Mouse (Mus musculus): ENCODE results near the gene Bach1. TPM values are rescaled to one million over a fixed set of nuclear protein-coding genes. Genes with fewer than 3 reads are reported as not detected.

Gene Bach1
- total and polyA plus RNA-seq, 3 experiments: 11.4 to 20.9 (median 13.4) TPM

DNA sequence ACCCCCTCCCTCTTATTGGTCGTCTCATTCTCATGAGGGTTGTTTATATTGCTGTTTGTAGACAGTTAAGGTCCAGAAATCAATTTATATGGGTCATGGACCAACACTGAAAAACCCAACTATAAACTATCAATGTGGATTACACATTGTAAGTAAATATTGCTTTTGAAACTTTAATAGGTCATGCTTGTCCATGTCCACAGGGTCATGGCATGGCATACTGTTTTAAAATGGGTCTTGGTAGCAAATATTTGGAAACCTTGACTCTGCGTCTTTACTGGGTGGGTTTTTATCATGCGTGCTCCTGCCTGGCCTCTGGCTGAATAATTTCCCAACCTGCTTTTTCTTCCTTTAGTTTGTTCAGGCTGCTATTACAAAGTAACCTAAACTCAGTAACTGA, 57.2 kb downstream of the Bach1 start:
- Histone ChIP-seq H3K27ac (ENCODE audit: insufficient read depth, low read depth) (no peak overlapping the region), H3K27me3 (replicated peaks) (no peaks in the 10 kb centered on the region), H3K9ac (ENCODE audit: insufficient read depth, low read depth) (no peak overlapping the region), H3K4me1 (ENCODE audit: control insufficient read depth in 1 of 2, insufficient read depth in 2 of 2) (peaks cover 9 to 33% of the 10 kb centered on the region in 2 experiments), H3K4me2 (ENCODE audit: insufficient read depth, low read depth, poor library complexity, severe bottlenecking) (no peak overlapping the region), H3K79me2 (replicated peaks; ENCODE audit: control insufficient read depth, extremely low read depth, insufficient read depth, poor library complexity, severe bottlenecking) (no peaks in the 10 kb centered on the region), H3K36me3 (replicated peaks in 1 of 2; ENCODE audit: control insufficient read depth in 1 of 2, insufficient read depth in 1 of 2, low read length in 1 of 2) (no peaks in the 10 kb centered on the region), H3K4me3 (replicated peaks in 1 of 3; ENCODE audit: low read depth in 2 of 3, low read length in 2 of 3, poor library complexity in 1 of 3) (no peak overlapping the region), H3K9me3 (replicated peaks; ENCODE audit: low read length) (no peaks in the 10 kb centered on the region)
- in situ Hi-C loops (cut with MboI; ENCODE audit: low pct_ligation_motif_present, low pct_unique_long_range_greater_than_20kb, low sequenced_read_pairs) (no loop called here), dilution Hi-C loops (cut with MboI; ENCODE audit: extremely low pct_ligation_motif_present, extremely low pct_unique_long_range_greater_than_20kb, low sequenced_read_pairs) (no loop called here)
- TF ChIP-seq ZMIZ1 (IDR thresholded peaks at IDR 0.05; ENCODE audit: low read depth, low read length) (no peak), USF2 (conservative IDR thresholded peaks at IDR 0.05; ENCODE audit: low read depth, low read length) (no peak), ETS1 (conservative IDR thresholded peaks at IDR 0.05; ENCODE audit: low read depth, low read length) (no peak), RCOR1 (conservative IDR thresholded peaks at IDR 0.05; ENCODE audit: low read depth, low read length) (no peak), JUND (conservative IDR thresholded peaks at IDR 0.05; ENCODE audit: low read depth, low read length) (no peak), MEF2A (IDR thresholded peaks at IDR 0.05; ENCODE audit: borderline replicate concordance, low read depth, low read length) (no peak), PAX5 (IDR thresholded peaks at IDR 0.05; ENCODE audit: low read length) (no peak), KAT2A (IDR thresholded peaks at IDR 0.05; ENCODE audit: insufficient replicate concordance, low read length) (no peak), IRF4 (IDR thresholded peaks at IDR 0.05; ENCODE audit: low read depth, low read length) (no peak), CTCF (conservative IDR thresholded peaks at IDR 0.05 in 1 of 2, IDR thresholded peaks at IDR 0.05 in 1 of 2; ENCODE audit: low read depth in 2 of 2, low read length in 2 of 2) (no peak), E2F4 (IDR thresholded peaks at IDR 0.05; ENCODE audit: insufficient replicate concordance, low read depth, low read length) (no peak), HCFC1 (IDR thresholded peaks at IDR 0.05; ENCODE audit: low read depth, low read length) (no peak), JUN (IDR thresholded peaks at IDR 0.05; ENCODE audit: insufficient read depth, low read depth, low read length) (no peak)
- DNase-seq (ENCODE audit: extremely low read depth): no peak

DNA sequence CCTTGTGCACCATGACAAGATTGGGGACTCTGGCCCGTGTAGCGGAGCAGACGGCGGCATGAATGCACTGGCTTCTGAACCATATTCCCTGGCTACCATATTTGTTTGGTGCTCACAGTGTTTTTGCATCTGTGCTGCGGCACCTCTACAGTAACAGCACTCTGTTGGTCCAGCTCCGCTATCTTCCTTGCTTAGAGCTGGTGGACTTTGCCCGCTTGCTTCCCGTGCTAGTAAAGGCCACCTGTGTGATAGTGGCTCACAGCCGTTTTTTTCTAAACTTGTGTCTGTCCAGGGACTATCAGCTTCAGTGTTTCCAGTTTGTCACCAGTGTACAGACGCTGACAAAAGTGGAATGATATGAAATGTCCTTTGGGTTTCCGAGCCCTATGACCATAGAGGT, 59.3 kb downstream of the Bach1 start:
- dilution Hi-C loops (cut with MboI; ENCODE audit: extremely low pct_ligation_motif_present, extremely low pct_unique_long_range_greater_than_20kb, low sequenced_read_pairs): no loop called here
- Histone ChIP-seq H3K4me2 (ENCODE audit: insufficient read depth, low read depth, poor library complexity, severe bottlenecking) (no peak overlapping the region), H3K27ac (ENCODE audit: insufficient read depth, low read depth) (no peak overlapping the region), H3K4me3 (replicated peaks in 1 of 3; ENCODE audit: low read depth in 2 of 3, low read length in 2 of 3, poor library complexity in 1 of 3) (no peak overlapping the region), H3K36me3 (replicated peaks in 1 of 2; ENCODE audit: control insufficient read depth in 1 of 2, insufficient read depth in 1 of 2, low read length in 1 of 2) (no peaks in the 10 kb centered on the region), H3K27me3 (replicated peaks) (no peaks in the 10 kb centered on the region), H3K79me2 (replicated peaks; ENCODE audit: control insufficient read depth, extremely low read depth, insufficient read depth, poor library complexity, severe bottlenecking) (no peaks in the 10 kb centered on the region), H3K4me1 (ENCODE audit: control insufficient read depth in 1 of 2, insufficient read depth in 2 of 2) (peaks cover 0 to 13% of the 10 kb centered on the region in 2 experiments; a peak in 1 of 4 replicates), H3K9me3 (replicated peaks; ENCODE audit: low read length) (no peaks in the 10 kb centered on the region), H3K9ac (ENCODE audit: insufficient read depth, low read depth) (no peak overlapping the region)
- in situ Hi-C loops (cut with MboI; ENCODE audit: low pct_ligation_motif_present, low pct_unique_long_range_greater_than_20kb, low sequenced_read_pairs): no loop called here
- TF ChIP-seq ZMIZ1 (IDR thresholded peaks at IDR 0.05; ENCODE audit: low read depth, low read length) (no peak), ZC3H11A (IDR thresholded peaks at IDR 0.05; ENCODE audit: low read depth, low read length) (no peak), MYC (IDR thresholded peaks at IDR 0.05; ENCODE audit: low read depth, low read length) (no peak), GABPA (IDR thresholded peaks at IDR 0.05; ENCODE audit: insufficient replicate concordance, low read depth, low read length) (no peak), ZKSCAN1 (IDR thresholded peaks at IDR 0.05; ENCODE audit: borderline replicate concordance, low read depth, low read length) (no peak), POLR2AphosphoS2 (IDR thresholded peaks at IDR 0.05; ENCODE audit: low read depth, low read length) (no peak), MAZ (IDR thresholded peaks at IDR 0.05; ENCODE audit: low read depth, low read length) (no peak), UBTF (IDR thresholded peaks at IDR 0.05; ENCODE audit: low read depth, low read length) (no peak), IRF4 (IDR thresholded peaks at IDR 0.05; ENCODE audit: low read depth, low read length) (no peak), JUND (conservative IDR thresholded peaks at IDR 0.05; ENCODE audit: low read depth, low read length) (no peak), ZNF384 (IDR thresholded peaks at IDR 0.05; ENCODE audit: low read depth, low read length) (no peak), TBP (conservative IDR thresholded peaks at IDR 0.05; ENCODE audit: low read depth, low read length) (no peak), MAFK (IDR thresholded peaks at IDR 0.05; ENCODE audit: insufficient replicate concordance, low read length) (no peak), SMC3 (IDR thresholded peaks at IDR 0.05; ENCODE audit: low read depth, low read length) (no peak), EP300 (IDR thresholded peaks at IDR 0.05; ENCODE audit: low read length) (no peak)
- no peak for DNase-seq (ENCODE audit: extremely low read depth)

All from CH12.LX (cell line).